In genomic region chr2:18026116-18026947, GRCm38 (mm10) we compare ENCODE assay signal across 10 mouse cellular contexts. TPM values are rescaled to one million over a fixed set of nuclear protein-coding genes. Genes with fewer than 3 reads are reported as not detected.
DNase-seq lines count a peak whose midpoint lies in the region; ATAC-seq and TF ChIP-seq lines count a peak whose summit lies in the region.
"Had no signal": no experiment of that assay in that cellular context is flagged by ENCODE, and none has a peak within 500 bp of the region (broad histone marks: within the 10 kb centered on the region; RNA-seq: fewer than 3 reads in every experiment).

No protein-coding gene starts in this region.

- peaks cover 68% of the 10 kb centered on the region for H3K27me3 ChIP-seq in liver, embryonic 15.5 days
- no peaks in the 10 kb centered on the region for H3K27me3 ChIP-seq in neural tube, embryonic 11.5 days (ENCODE audit: control insufficient read depth, insufficient read depth, low read length)
- H3K27me3 ChIP-seq: Patski had no signal

- peak overlapping the region; percentile 73 for H3K4me3 ChIP-seq in layer of hippocampus, adult 2 months
- H3K4me3 ChIP-seq in liver, embryonic 15.5 days (replicated peaks), result peak overlapping the region; percentile 63
- peak overlapping the region; percentile 48 for H3K4me3 ChIP-seq in neural tube, embryonic 11.5 days (ENCODE audit: low read depth, low read length)

- no peaks in the 10 kb centered on the region for H3K36me3 ChIP-seq in liver, embryonic 15.5 days (replicated peaks)
- H3K36me3 ChIP-seq in neural tube, embryonic 11.5 days (ENCODE audit: control insufficient read depth, insufficient read depth, low read length), result no peaks in the 10 kb centered on the region

- H3K27ac ChIP-seq in layer of hippocampus, adult 2 months, result peak overlapping the region; percentile 59
- H3K27ac ChIP-seq in liver, embryonic 15.5 days (replicated peaks), result 0 out of 2 replicates have a peak overlapping the region, but pooled peaks have one; percentile 33
- H3K27ac ChIP-seq in neural tube, embryonic 11.5 days (ENCODE audit: low read depth, low read length), result peak overlapping the region; percentile 31; the same call in 1 of the 2 replicates

- peak; percentile 47 for TF ChIP-seq CTCF in layer of hippocampus, adult 2 months (conservative IDR thresholded peaks at IDR 0.05)

- H3K9ac ChIP-seq in liver, embryonic 15.5 days, result peak overlapping the region; percentile 43; the same call in 1 of the 2 replicates
- H3K9ac ChIP-seq in neural tube, embryonic 11.5 days (ENCODE audit: low read length), result peak overlapping the region; percentile 68

- no peaks in the 10 kb centered on the region for H3K9me3 ChIP-seq in liver, embryonic 15.5 days (replicated peaks)
- H3K9me3 ChIP-seq in neural tube, embryonic 11.5 days (ENCODE audit: control insufficient read depth, low read length), result no peaks in the 10 kb centered on the region

- H3K4me2 ChIP-seq in liver, embryonic 15.5 days, result peak overlapping the region; percentile 87
- H3K4me2 ChIP-seq in neural tube, embryonic 11.5 days (ENCODE audit: low read depth), result peak overlapping the region; percentile 97

- ATAC-seq in liver, embryonic 15.5 days (ENCODE audit: insufficient read depth), result no peak
- peak; percentile 21 for ATAC-seq in neural tube, embryonic 11.5 days (ENCODE audit: insufficient read depth, low FRiP score, low TSS enrichment)

- peaks cover 35% of the 10 kb centered on the region for H3K4me1 ChIP-seq in liver, embryonic 15.5 days (replicated peaks)
- peaks cover 7% of the 10 kb centered on the region; the same call in 1 of the 2 replicates for H3K4me1 ChIP-seq in neural tube, embryonic 11.5 days (ENCODE audit: control insufficient read depth, insufficient read depth, low read length)

- under 1% methylated on average over 44 of the region's 44 CpGs for WGBS in liver, embryonic 15.5 days (ENCODE audit: insufficient replicate concordance)
- WGBS in neural tube, embryonic 11.5 days, result under 1% methylated on average over 44 of the region's 44 CpGs

- DNase-seq in layer of hippocampus, adult 2 months (ENCODE audit: low spot score in 2 of 2), result no peak
- no peak for DNase-seq in layer of hippocampus, adult 9-11 months
- DNase-seq in cerebellum, postnatal 14 days, result peak; percentile 60 to 69
- peak; percentile 69 for DNase-seq in gastrocnemius, postnatal 25 days
- peak; percentile 55 for DNase-seq in induced T-regulatory cell, adult 2 months (ENCODE audit: low read depth)
- DNase-seq in neural tube, embryonic 11.5 days (ENCODE audit: low spot score), result peak; percentile 76
- DNase-seq in thymus, postnatal 14 days, result peak; percentile 38

RNA-seq across cellular contexts. Expression of gene A930004D18Rik, which starts 11.2 kb away (rescaled TPM):
- total RNA-seq in layer of hippocampus, adult 2 months (2021), result 1 to 10 TPM; 4.2 to 4.3 TPM
- 1 to 10 TPM in 1 of 2 experiments, under 1 TPM in 1; 0.20 to 1.6 TPM for total RNA-seq in gastrocnemius, postnatal 25 days (2021)
- 1.3 and 1.4 TPM in 2 replicates for polyA plus RNA-seq in liver, embryonic 15.5 days (2015; fragmentation: Nextera tagmentation; extraction: Ambion mirVana)
- 6.9 and 7.6 TPM in 2 replicates for polyA plus RNA-seq in neural tube, embryonic 11.5 days (2014; fragmentation: Nextera tagmentation; extraction: Ambion mirVana)

RNA-seq across cellular contexts. Expression of gene Skida1, which starts 22.5 kb away (rescaled TPM):
- total RNA-seq in layer of hippocampus, adult 2 months (2021), result 10 to 100 TPM; 16.8 to 16.9 TPM
- total RNA-seq in gastrocnemius, postnatal 25 days (2021), result under 1 TPM; 0.32 to 0.54 TPM
- 0.37 and 0.47 TPM in 2 replicates for polyA plus RNA-seq in liver, embryonic 15.5 days (2015; fragmentation: Nextera tagmentation; extraction: Ambion mirVana)
- polyA plus RNA-seq in neural tube, embryonic 11.5 days (2014; fragmentation: Nextera tagmentation; extraction: Ambion mirVana), result 12.0 and 15.5 TPM in 2 replicates

RNA-seq across cellular contexts. Expression of gene Mllt10, which starts 28.7 kb away (rescaled TPM):
- total RNA-seq in layer of hippocampus, adult 2 months (2021), result 10 to 100 TPM; 63.6 to 67.6 TPM
- 10 to 100 TPM; 15.1 to 18.5 TPM for total RNA-seq in gastrocnemius, postnatal 25 days (2021)
- 26.2 and 27.9 TPM in 2 replicates for polyA plus RNA-seq in liver, embryonic 15.5 days (2015; fragmentation: Nextera tagmentation; extraction: Ambion mirVana)
- polyA plus RNA-seq in neural tube, embryonic 11.5 days (2014; fragmentation: Nextera tagmentation; extraction: Ambion mirVana), result 39.4 and 42.6 TPM in 2 replicates

RNA-seq across cellular contexts. Expression of gene H2al2a, which starts 29.6 kb away (rescaled TPM):
- total RNA-seq in layer of hippocampus, adult 2 months (2021), result not detected
- not detected for total RNA-seq in gastrocnemius, postnatal 25 days (2021)
- not detected in 2 replicates for polyA plus RNA-seq in liver, embryonic 15.5 days (2015; fragmentation: Nextera tagmentation; extraction: Ambion mirVana)
- polyA plus RNA-seq in neural tube, embryonic 11.5 days (2014; fragmentation: Nextera tagmentation; extraction: Ambion mirVana), result not detected in 2 replicates
- total RNA-seq: neutrophil, adult 5-6 weeks had no signal
- polyA plus RNA-seq: Patski had no signal

Comparison
In these comparisons a context has a peak if more than half of its experiments do, and no peak if none do; other contexts are left out.
1. DNase-seq: peak in cerebellum, postnatal 14 days (2 of 2), gastrocnemius, postnatal 25 days (single experiment), induced T-regulatory cell, adult 2 months (single experiment), neural tube, embryonic 11.5 days (single experiment) and thymus, postnatal 14 days (single experiment); none in layer of hippocampus, adult 2 months (0 of 2) and layer of hippocampus, adult 9-11 months (single experiment).
2. RNA of gene Skida1, which starts 22.5 kb away (total RNA-seq): 16.8 to 16.9 TPM in layer of hippocampus, adult 2 months; 0.32 to 0.54 TPM in gastrocnemius, postnatal 25 days; every median in the first group is over 10 times any median in the second.
3. Peak in every context shown above with its lines, with median percentiles within 50 percentile points of each other: H3K27ac ChIP-seq and H3K4me3 ChIP-seq.